Mouse (Mus musculus): ENCODE results near the gene Rcn3.

DNA sequence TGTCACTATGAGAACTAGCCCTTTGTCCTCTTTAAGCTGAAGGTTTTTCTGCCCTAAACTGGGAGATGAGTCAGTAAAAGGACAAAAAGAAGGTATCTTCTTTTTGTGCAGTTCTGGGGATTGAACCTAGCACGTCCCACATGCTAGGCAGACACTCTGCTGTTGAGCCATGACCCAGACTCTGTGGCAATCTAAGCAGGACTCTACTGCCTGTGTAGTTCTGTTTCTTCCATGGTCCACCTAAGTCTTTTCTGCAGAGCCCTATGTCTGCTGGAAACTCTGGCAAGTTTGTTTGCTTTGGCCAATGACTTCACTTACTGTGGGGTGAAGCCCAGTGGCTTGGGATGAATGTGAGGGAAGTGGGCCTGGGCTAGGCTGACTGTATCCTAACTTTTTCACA, 46.4 kb upstream of the Rcn3 start:
- TF ChIP-seq MYOD1 (IDR thresholded peaks at IDR 0.05; ENCODE audit: control insufficient read depth, insufficient read length, low read depth) (no peak), CTCF (IDR thresholded peaks at IDR 0.05; ENCODE audit: control insufficient read depth, insufficient read depth, insufficient read length) (no peak), USF1 (IDR thresholded peaks at IDR 0.05; ENCODE audit: low read depth) (no peak)
